Mouse (Mus musculus) neural tube, embryonic 14.5 days (tissue): ENCODE data around the gene Ppp2r3c. TPM values are rescaled to one million over a fixed set of nuclear protein-coding genes. Genes with fewer than 3 reads are reported as not detected.
"Not testable (repeated sequence)": the region's sequence is repeated elsewhere in the genome, so short reads cannot be mapped to it uniquely, and the experiment has no call there.

Experiments
- ATAC-seq: fragments of 200-750 bp; cut with Nextera tagmentation; 2 replicates; pipeline ENCODE4 v1.8.0; 2017; ENCODE audit warnings: low read depth, mild to moderate bottlenecking, moderate TSS enrichment, moderate library complexity
- H3K27ac ChIP-seq: fragments of 300-500 bp; sonication (generic); 2 replicates; pipeline ENCODE4 v1.5.1; 2014; ENCODE audit warnings: low read depth, mild to moderate bottlenecking, control low read depth, low read length, moderate library complexity, mixed read lengths
- H3K27me3 ChIP-seq: fragments of 300-500 bp; sonication (generic); 2 replicates; pipeline ENCODE4 v1.6.1; 2014; ENCODE audit warnings: low read length; ENCODE audit not compliant: control insufficient read depth, insufficient read depth
- H3K36me3 ChIP-seq: fragments of 300-500 bp; sonication (generic); 2 replicates; pipeline ENCODE4 v1.6.1; 2014; ENCODE audit warnings: low read length, mixed read lengths; ENCODE audit not compliant: control insufficient read depth, insufficient read depth
- H3K4me1 ChIP-seq: fragments of 300-500 bp; sonication (generic); 2 replicates; pipeline ENCODE4 v1.6.1; 2014; ENCODE audit warnings: low read length; ENCODE audit not compliant: control insufficient read depth, insufficient read depth
- H3K4me2 ChIP-seq: fragments of 300-500 bp; sonication (generic); 2 replicates; pipeline ENCODE4 v1.6.1; 2014; ENCODE audit warnings: mild to moderate bottlenecking, low read depth, low read length, control low read depth
- H3K4me3 ChIP-seq: fragments of 300-500 bp; sonication (generic); 2 replicates; pipeline ENCODE4 v1.5.1; 2014; ENCODE audit warnings: low read depth, low read length, control low read depth, mixed read lengths
- H3K9ac ChIP-seq: fragments of 300-500 bp; sonication (generic); replicated peaks from 2 replicates; pipeline ENCODE4 v1.6.1; 2014; ENCODE audit warnings: low read depth, mild to moderate bottlenecking, control low read depth, low read length, mixed read lengths
- H3K9me3 ChIP-seq: fragments of 300-500 bp; sonication (generic); 2 replicates; pipeline ENCODE4 v1.6.1; 2016; ENCODE audit warnings: low read length; ENCODE audit not compliant: control insufficient read depth
- WGBS: fragments of 180-500 bp; shearing (Covaris S2); extraction: QIAGEN DNeasy Blood & Tissue Kit; methylation state at CpG from one replicate; pipeline ENCODE4 v1.1.7; 2014; 5-methylcytosine and 5-hydroxymethylcytosine counted together
- polyA plus RNA-seq: library from polyadenylated mRNA; unstranded; fragments of >200 nt; fragmentation: Nextera tagmentation; extraction: Ambion mirVana; gene quantifications from 2 replicates; pipeline ENCODE4 v1.2.1, GENCODE M21; 2014

Gene Ppp2r3c
- polyA plus RNA-seq, 1 experiment from 2014 or later: 27.8 TPM

GRCm38 (mm10) chr12:55229626-55230519 lies 72.9 kb downstream of the Ppp2r3c start, which contains the start of gene Srp54c:
Gene Srp54c (plus strand): TSS chr12:55230168.
- no CpG with 5 or more reads among the region's 57 CpGs for WGBS
- not testable (repeated sequence) for H3K27me3 ChIP-seq, H3K9me3 ChIP-seq, H3K9ac ChIP-seq, H3K27ac ChIP-seq, H3K36me3 ChIP-seq, H3K4me2 ChIP-seq, H3K4me1 ChIP-seq
- peak within 1 kb of the TSS; percentile 25; the same call in 1 of the 2 replicates for H3K4me3 ChIP-seq
- peak; percentile 99 for ATAC-seq

Other genes with a start within 250 kb of the Ppp2r3c start
- gene 2700097O09Rik, start 222.9 kb downstream of the Ppp2r3c start, polyA plus RNA-seq: 32.2 TPM in 2 replicates
- gene Srp54a, start 222.7 kb downstream of the Ppp2r3c start, polyA plus RNA-seq: 213 and 218 TPM in 2 replicates
- 65.6 and 69.5 TPM in 2 replicates for gene Fam177a, start 178.5 kb downstream of the Ppp2r3c start, polyA plus RNA-seq
- gene Srp54b, start 147.9 kb downstream of the Ppp2r3c start, polyA plus RNA-seq: 64.6 and 69.9 TPM in 2 replicates
- not detected in 2 replicates for gene 1700047I17Rik2, start 103.4 kb downstream of the Ppp2r3c start, polyA plus RNA-seq
- 79.7 and 93.0 TPM in 2 replicates for gene Srp54c, start 72.8 kb downstream of the Ppp2r3c start, polyA plus RNA-seq
- gene 1110008L16Rik, start 3.4 kb downstream of the Ppp2r3c start, polyA plus RNA-seq: 9.2 and 11.4 TPM in 2 replicates
- 420 and 439 TPM in 2 replicates for gene Psma6, start 81.2 kb upstream of the Ppp2r3c start, polyA plus RNA-seq
- gene Nfkbia, start 189.6 kb upstream of the Ppp2r3c start, polyA plus RNA-seq: 61.9 and 62.7 TPM in 2 replicates